Mouse (Mus musculus) retina, embryonic 14.5 days (tissue): Measurements from ENCODE around the gene Arhgap24.

Experiments used
- DNase-seq: peaks from one replicate; pipeline ENCODE4 v3.0.0-alpha.2; 2015; ENCODE audit warnings: low spot score

Gene Arhgap24

DNA sequence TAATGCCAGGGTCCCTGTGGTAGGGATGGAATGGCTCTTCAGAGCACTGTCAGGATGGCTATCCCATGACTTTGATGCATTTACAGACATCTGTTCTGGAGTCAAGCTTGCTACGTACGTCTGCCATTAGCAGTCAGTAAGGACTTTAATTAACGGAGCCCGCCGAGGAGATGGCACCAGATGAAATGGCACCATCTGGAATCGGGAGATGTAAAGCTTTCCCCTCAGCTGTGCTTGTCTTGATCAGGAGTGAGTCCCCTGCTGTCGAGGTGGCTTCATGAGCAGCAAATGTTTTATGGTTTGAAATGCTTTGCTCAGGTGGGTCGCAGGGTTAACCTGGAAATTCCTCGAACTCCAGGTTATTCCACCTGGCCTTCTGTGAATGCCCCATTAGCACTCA is 267.0 kb downstream of the Arhgap24 start:
- DNase-seq, result no peak

DNA sequence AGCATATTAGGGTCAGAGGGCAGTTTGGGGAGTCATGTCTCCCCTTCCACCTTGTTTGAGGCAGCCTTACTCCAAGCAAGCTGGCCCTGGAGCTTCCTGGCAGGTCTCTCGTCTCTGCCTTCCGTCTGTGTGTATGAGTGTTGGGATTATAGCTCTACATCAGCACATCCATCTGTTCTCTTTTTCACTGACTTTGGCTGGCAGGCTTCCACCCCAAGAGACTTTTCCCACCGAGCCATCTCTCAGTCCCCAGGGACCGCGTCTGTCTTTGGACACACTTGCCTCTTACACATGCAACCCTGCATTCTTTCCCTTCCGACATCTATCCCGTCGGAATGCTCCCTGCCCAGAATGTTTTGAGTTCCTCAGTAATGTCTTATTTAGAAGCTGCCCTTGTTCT is 267.8 kb downstream of the Arhgap24 start:
- no peak for DNase-seq

DNA sequence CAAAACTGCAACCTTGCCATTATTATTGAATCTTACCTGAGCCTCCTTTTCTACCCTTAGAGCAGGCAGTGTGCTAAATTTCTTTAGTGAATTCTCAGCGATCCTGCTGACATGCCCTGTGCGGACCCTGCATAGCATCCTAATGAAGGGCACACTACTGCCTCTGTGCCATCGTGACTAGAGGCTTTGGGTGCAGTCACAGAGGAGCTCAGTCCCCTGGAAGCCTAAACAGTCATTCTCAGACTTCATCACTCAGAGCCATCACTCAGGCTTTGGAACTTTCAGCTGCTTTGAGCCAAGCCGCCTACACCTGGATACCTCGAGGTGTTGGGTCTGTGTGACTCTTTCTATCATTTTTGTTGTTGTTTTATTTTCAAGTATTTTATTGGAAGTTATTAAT is 269.5 kb downstream of the Arhgap24 start:
- DNase-seq, result no peak

DNA sequence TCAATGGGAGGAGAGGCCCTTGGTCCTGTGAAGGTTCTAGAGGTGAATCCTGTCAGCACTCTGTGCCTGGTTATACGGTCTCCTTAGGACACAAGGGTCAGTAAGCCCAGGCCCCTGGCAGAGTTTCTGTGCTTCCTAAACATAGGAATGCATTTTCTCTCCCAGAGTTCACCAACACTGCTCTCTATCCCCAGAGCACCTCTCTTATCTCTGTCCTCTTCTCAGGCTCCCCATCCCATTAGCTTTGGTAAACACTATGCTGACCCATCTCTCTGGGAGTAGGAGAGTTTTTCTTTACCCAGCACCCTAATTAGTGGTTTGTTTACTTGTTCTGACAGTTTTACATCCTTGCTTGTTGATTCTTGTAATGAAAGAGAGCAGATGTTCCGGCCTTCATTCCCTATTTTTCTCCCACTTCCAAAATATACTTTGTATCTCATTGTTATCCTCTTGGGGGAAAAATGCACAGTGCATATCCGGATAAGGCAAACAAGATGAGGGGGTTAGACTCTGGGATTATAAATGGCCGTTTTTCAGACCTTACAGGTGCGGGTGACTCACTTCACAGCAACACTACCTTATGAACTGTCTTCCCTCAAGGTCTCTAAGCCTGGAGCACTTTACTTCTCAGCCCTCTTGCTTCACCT is 270.6 kb downstream of the Arhgap24 start:
- DNase-seq, result no peak

DNA sequence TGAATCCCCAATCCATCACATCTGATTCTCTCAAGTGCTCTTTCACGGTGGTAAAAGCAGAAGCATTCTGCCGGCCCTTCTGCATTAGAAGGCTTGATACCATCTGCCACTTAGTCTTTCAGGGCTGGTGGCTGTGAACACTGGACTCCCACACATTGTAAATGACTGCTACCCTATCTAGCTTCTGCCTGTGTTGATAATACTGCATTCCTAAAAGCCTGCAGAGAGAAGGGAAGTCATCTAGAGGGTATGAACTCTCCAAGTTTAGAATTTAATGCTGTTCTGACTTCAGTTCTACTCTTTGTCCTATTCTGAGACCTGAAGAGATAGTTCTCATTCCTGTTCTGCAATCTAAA is 271.1 kb downstream of the Arhgap24 start:
- DNase-seq, result no peak

DNA sequence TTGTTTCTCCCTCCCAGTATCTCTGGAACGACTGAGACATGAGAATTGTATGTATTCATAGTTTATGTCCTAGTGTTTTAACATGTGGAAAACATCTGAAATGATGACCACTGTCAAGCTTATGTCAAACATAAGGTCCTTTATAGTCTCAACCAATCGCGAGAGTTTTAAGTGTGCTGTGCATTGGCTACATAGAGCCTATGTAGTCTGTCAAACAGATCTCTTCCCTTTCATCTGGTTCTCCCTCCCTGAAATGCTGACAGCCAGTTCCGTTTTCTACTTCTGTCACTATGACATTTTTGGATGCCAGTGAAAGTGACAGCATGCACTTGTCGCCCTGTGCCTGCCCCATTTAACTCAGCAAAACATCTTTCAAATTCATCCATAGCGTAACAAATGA is 275.8 kb downstream of the Arhgap24 start:
- no peak for DNase-seq

DNA sequence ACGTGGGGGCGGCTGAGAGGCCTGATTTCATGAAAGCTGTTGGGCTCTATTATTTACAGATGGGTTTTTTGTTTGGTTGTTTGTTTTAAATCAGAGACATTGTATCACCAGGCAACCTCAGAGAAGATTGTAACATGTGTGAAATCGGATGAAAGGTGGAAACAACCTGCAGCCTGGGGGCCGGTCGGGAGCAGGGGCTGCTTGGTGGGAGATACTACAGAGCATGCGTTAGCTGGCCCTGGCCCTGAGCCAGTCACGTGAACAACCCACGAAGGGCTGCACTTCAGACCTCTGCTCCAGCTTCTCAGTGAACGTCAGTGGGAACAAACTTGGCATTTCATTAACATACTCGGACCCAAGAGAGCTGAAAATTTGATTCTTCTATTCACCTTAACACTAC is 284.5 kb downstream of the Arhgap24 start:
- DNase-seq, result no peak

DNA sequence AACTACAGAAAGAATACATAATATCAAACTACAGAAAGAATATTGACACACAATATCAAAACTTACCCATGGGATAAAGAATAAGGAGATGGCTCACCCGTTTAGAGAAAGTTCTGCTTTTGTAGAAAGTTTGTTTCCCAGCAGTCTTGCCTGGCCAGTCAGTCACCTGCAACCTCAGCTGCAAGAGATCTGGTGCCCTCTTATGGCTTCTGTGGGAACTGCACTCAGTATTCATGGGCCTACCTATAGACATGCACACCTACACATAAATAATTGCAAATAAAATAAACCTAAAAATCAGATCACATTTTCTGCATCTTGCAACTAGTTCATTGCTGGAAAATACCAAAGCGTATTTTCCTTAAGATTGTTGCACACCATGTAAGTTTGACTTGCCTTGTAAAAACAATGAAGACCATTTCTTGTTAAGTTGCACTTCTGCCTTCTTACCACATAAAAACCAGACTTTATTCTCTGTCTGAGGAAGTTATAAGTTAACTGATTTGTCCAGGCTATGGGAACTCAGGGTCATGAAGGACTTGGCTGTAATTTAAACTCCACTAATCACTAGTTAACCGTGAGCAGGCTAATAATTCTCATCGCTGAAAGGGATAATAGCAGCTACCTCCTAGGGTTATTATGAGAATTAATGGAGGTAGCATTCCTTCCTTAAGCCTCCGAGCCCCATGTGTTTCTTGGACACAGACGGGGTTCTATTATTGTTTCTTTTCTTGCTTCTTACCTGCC is 285.3 kb downstream of the Arhgap24 start:
- DNase-seq, result peak; percentile 62

DNA sequence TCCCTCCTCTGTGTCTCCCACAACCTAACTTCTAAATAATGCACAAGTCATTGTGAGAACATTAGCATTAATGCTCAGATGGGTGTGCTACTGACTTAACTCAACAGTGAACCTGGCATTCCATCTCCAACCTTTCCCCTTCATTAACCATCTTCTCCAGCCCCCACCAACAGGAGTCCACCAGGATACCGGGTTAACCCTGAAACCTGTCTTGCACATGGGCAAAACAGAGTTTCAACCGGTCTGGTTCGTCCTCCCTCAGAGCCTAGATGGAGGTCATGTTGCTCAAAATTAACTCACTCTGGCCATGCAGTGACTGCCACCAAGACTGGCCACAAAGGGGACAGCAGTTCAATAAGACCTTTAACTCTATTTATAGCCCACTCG is 285.9 kb downstream of the Arhgap24 start:
- no peak for DNase-seq

DNA sequence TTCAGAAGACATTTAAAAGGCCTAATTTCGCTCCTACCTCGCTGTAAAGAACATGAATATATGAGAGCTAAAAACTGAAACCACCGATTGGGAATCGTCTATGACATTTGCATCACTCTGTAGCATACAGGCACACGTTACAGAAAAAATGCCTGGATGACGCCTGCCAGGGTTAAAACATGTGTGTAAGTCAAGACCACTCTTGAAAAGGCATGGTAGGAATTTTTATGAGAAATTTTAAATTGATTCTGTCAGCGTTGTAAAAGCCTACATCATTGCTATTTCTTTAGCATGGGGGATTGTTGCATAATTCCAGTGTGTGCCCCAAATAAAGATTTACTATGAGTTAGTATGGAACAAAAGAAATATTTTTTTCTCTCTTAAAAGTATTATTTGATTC is 286.6 kb downstream of the Arhgap24 start:
- DNase-seq, result no peak

DNA sequence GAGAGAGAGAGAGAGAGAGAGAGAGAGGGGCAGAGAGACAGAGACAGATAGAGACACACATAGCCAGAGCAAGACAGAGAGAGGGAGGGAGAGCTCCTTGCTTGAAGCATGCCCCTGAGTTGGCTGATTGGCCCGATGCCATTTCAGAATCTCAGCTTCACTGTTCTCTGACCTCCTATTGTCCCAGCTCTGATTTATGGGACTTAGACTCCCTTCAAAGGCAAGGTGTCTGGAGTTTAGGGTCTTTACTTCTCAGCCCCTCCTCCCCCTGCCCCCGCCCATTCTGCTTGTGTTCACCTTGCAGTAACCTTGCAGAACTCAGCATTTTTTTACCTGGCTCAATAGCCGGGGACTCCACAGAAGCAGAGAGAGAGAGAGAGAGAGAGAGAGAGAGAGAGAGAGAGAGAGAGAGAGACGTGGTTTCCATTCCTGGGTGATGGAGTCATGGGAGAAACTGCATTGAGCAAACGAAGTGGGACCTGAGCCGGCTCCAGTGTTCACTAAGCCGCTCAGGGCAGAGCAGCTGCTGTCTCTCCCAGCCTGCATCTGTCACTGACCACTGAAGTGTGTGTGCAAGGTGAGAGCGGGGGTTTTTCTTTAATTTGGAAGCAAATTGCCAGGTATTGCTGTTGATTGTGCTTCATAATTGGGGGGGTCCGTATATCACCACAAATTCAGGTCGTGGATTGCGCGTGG is 287.3 kb downstream of the Arhgap24 start:
- DNase-seq, result peak; percentile 47

DNA sequence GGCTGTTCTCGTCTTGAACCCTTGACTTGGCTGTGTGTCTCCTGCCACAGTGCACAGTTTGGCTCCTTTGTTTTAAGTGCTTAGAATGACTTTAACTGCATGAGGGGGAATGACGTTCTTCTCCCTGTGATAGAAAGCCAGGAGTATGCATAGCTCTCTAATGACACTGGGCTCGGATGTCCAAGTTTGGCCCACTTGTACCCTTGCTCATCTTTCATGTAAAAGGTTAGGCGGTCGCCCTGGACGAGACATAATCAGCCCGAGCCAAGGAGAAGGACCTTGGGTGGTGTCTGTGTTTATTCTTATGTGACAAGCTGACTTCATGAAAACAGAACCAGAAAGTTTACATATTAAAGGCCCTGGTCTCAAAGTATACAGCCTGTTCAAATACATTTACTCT is 289.4 kb downstream of the Arhgap24 start:
- DNase-seq, result no peak

DNA sequence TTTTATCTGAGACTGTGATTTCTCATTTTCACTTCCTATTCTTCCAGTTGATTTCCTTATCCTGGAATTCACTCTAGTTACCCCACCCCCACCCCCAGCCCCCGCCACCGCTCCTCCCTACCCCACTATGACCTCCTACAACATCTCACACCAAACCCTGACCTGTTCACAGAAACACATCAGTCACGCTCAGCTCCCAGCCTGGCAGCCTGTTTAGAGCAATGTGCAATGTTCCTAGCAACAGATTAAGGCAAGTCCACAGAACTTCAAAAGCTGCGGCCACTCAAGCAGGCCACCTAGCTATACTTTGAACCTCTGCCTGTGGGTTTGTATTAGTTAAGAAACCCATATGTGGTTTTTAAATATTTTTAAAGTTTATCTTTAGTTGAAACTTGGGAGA is 293.3 kb downstream of the Arhgap24 start:
- DNase-seq, result no peak

DNA sequence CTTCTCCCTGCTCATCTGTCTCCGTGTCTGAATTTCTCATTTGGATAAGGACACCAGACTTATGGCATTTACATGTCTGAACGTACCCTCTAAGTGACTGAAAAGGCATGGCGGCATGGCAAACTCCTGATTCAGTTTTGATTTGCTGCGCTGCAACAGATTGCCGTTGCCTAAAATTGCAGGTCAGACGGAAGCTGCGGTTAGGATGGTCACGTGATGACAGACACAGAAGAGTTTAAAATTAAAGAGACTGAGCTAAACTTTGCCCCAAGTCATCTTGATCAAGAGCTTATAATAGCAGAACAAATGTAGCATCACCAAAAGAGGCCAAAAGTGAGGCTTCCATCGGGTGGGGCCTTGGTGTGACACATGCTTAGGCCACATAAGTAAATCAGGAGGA is 296.1 kb downstream of the Arhgap24 start:
- DNase-seq, result no peak

DNA sequence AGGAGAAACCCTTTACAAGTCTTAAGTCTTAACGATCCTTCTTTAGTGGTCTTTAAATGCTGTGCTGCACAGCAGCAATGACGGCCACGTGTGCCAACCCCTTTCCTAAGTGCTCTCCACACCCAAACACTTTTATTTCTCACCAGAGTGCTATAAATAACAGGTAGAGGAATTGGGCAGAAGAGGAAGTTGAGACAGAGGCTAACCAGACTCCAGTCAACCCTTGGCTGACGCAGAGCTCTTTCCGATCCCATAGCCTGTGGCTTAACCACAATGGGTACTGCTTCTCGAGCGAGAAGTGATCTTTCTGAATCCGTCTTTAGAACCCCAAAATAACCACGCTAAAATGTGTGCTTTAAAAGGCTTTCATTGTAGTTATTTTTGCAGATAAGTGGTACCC is 296.7 kb downstream of the Arhgap24 start:
- no peak for DNase-seq

DNA sequence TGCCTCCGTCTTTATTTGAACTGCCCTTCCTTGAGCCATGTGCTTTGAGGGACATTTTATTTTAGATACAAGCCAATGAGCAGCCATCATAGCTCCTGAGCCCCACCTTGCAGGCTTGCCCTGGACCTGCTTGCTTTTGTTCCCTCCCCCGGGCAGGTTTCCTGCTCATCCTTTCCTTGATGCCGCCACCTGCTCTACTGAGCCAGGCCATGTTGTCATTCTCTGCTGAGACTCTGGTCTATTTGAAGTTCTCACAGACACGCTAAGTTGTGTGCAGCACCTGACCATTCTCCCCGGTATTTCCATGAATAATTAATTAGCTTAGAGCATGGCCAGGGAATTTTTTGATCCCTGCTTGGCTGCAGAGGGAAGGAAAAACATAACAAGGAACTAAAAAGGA is 297.1 kb downstream of the Arhgap24 start:
- peak; percentile 10 for DNase-seq

DNA sequence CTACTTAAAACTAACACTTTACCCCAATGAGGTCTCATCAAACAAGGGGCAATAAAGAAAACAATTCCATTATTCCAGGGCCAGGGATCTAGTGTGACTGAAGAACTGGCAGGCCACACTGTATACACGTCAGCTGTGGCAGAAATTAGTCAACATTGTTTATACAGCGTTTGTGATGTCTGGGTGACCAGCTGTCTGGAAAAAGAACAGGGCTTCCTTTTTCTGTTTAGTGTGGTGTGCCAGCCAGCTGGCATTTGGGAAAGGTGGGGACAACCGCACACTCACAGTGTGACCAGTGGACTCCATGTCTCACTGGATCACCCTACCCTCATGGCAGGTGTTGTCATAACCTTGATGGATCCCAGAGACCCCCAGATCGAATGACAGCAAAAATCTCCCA is 302.4 kb downstream of the Arhgap24 start:
- DNase-seq, result no peak

DNA sequence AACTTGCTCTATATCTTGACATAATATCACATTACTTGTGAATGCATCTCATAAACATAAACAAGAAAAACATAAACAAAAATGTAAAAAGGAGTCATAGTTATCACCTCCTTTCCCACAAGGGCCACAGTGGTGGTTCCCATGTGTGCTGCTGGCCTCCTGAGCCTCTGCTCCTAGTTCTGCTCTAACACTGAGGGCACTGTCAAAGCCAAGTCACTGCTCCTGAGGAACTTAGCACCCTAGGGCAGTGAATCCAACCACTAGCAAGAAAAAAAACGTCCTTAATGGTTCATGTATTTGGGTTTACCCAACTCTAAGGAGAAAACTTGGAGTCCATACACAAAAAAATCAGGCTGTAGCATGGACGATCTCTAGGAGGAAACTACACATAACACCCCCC is 304.9 kb downstream of the Arhgap24 start:
- no peak for DNase-seq

DNA sequence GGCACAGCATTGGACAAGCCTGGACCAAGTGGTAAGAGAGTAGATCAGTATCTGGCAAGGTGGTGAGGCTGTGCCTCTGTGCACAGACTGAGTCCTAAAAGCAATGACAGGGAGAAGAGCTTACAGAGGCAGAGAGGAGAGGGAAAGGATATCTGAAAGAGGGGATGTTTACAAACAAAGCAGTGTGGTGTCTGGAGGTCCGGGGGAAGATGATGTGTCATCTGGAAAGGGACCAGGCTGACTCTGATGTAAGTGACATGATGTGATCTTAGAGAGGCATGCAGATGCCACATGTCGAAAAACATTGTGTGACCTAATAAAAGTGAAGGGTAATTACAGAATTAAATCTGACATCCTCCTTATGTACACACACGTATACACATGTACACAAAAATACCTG is 307.2 kb downstream of the Arhgap24 start:
- DNase-seq, result no peak

DNA sequence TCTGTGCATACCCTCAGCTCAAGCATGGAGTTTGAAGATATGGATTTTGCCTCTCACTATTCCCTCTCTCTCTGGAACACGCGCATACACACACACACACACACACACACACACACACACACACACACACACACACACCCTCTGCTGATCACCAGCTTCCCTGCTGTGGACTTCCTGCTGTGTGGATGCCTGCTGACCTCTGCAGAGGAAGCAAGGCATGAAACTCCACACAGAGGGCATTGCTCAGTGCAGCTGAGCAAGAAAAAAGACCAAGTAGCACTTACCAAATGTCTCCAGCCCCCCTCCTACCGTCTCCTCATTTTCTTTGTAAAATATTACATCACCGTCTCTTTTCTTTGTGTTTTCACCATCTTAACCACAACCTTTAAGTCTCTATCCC is 310.1 kb downstream of the Arhgap24 start:
- peak; percentile 13 for DNase-seq

DNA sequence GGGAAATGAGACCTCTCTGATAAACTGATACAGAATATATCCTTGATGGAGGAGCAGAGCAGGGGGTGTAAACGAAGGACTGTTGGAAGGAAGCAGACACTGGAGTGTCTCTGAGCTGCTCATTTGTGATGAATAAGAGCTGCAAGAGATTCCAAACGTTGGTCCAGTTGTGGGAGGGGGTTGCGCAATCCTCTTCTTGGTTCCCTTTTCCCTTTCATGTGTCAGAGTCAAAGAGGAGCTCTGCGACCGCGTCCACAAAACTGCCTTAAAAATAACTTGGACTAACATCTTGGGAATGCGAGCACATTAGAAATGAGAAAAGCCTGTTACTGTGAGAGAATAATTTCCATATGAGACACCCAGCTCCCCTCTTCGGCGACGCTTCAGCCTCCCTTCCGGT is 312.3 kb downstream of the Arhgap24 start:
- DNase-seq, result no peak

DNA sequence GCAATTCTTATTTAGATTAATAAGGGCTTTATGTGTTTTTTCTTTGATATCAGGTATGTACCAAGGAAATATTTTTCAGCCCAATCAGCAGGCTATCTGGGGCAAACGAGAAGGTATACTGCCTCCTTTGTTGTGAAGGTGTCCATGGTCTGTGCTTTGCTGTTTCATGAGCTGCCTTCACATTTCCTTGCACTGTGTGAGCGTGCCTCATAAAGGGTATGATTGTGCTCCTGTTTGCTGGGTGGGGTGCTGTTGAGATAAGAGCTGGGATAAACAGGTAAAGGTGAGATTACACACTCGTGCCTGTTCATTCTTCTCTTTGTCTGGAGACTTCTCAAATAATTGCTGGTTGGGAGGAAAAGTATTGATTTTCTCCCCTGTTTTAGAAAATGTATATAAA is 320.3 kb downstream of the Arhgap24 start:
- no peak for DNase-seq

DNA sequence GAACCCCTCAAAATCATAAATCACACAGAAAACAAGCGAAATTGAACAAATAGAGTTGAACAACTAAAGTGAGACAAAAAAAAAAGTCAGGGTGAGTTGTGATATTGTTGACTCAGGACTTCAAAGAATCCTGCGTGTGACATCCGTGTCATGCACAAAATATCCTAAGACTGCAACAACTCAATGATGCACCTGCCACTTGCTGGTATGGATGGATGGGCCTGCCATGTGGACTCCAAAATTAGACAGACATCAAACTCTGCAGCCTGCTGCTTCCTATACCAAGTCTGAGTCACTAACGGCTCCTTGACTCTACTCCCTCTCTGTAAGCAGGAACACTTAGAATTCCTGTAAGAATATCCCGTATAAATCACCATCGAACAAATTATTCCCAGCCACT is 321.6 kb downstream of the Arhgap24 start:
- no peak for DNase-seq

DNA sequence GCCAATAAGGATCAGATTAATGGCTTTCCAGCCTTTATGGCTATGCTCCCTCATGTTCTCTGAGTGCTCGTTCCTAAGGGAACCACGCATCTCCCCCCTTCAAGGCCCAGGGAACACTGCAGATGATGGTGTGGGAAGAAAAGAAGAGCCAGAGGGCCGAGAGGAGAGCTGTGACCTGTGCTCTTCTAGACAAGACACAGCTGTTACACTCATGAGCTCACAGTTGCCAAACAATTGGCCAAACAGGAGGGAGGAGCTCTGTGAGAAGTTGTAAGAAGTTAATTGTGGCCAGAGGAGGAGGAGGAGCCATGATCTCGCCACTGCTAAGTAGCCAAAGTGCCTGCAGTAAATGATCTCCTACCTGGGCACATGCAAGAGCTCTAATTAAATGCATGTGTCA is 322.5 kb downstream of the Arhgap24 start:
- no peak for DNase-seq
